ENCODE assay signal across 8 mouse cellular contexts in the genomic region with DNA sequence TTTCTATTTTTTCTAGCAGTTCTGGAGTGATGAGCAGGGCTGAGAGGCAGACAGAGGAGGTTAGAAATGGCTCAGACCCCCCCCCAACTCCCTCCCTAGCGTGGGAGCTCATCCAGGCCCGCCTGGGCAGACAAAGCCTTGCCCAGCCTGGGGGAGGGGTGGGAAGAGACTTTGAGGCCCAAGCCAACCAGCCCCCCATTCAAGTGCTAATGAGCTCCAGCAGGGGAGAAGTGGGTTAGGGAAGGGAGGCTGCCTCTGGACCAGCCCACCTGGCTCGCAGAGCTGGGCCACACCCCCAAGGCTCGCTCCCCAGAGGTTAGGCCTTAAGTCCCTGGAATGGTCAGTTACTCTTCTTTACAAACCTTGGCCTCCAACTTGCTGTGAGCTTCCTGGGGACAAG. TPM values are rescaled to one million over a fixed set of nuclear protein-coding genes. Genes with fewer than 3 reads are reported as not detected.
DNase-seq lines count a peak whose midpoint lies in the region; ATAC-seq lines count a peak whose summit lies in the region.

No protein-coding gene starts in this region.

- peak overlapping the region; percentile 39 for H3K9ac ChIP-seq in hindbrain, embryonic 16.5 days (ENCODE audit: low read depth, low read length)
- H3K9ac ChIP-seq in midbrain, embryonic 12.5 days (replicated peaks): peak overlapping the region; percentile 68

- H3K4me1 ChIP-seq in heart, embryonic 10.5 days: peaks cover 88% of the 10 kb centered on the region
- peaks cover 79% of the 10 kb centered on the region for H3K4me1 ChIP-seq in hindbrain, embryonic 16.5 days (ENCODE audit: control insufficient read depth, insufficient read depth, low read depth, low read length)
- H3K4me1 ChIP-seq in midbrain, embryonic 12.5 days: peaks cover 84% of the 10 kb centered on the region

- DNase-seq in heart, embryonic 10.5 days (ENCODE audit: low spot score): no peak
- DNase-seq in heart, postnatal 4 days: no peak
- peak; percentile 29 for DNase-seq in A20 (ENCODE audit: low read depth, low spot score)
- DNase-seq in embryo, embryonic 11 days: peak; percentile 91
- DNase-seq in adrenal gland, postnatal 36 days: no peak
- no peak for DNase-seq in spleen, postnatal 36 days (ENCODE audit: low spot score in 2 of 2)

- peak overlapping the region; percentile 33 for H3K4me3 ChIP-seq in heart, embryonic 10.5 days
- H3K4me3 ChIP-seq in hindbrain, embryonic 16.5 days (ENCODE audit: low read length): 0 out of 2 replicates have a peak overlapping the region, but pooled peaks have one; percentile 4
- peak overlapping the region; percentile 33 for H3K4me3 ChIP-seq in midbrain, embryonic 12.5 days

- WGBS in heart, embryonic 10.5 days: 6% methylated on average over 4 of the region's 4 CpGs
- WGBS in hindbrain, embryonic 16.5 days: 5% methylated on average over 4 of the region's 4 CpGs
- WGBS in midbrain, embryonic 12.5 days: 2% methylated on average over 4 of the region's 4 CpGs

- H3K9me3 ChIP-seq in heart, embryonic 10.5 days: no peaks in the 10 kb centered on the region
- no peaks in the 10 kb centered on the region for H3K9me3 ChIP-seq in hindbrain, embryonic 16.5 days (ENCODE audit: control insufficient read depth, low read length)
- no peaks in the 10 kb centered on the region for H3K9me3 ChIP-seq in midbrain, embryonic 12.5 days

- H3K27ac ChIP-seq in heart, embryonic 10.5 days: peak overlapping the region; percentile 83
- peak overlapping the region; percentile 90 for H3K27ac ChIP-seq in hindbrain, embryonic 16.5 days (ENCODE audit: low read depth, low read length)
- peak overlapping the region; percentile 99 for H3K27ac ChIP-seq in midbrain, embryonic 12.5 days (replicated peaks)

- peak; percentile 35 for ATAC-seq in hindbrain, embryonic 16.5 days
- peak; percentile 55 for ATAC-seq in midbrain, embryonic 12.5 days (ENCODE audit: low FRiP score, low read depth)

- H3K4me2 ChIP-seq in hindbrain, embryonic 16.5 days (ENCODE audit: low read length): peak overlapping the region; percentile 46
- H3K4me2 ChIP-seq in midbrain, embryonic 12.5 days (replicated peaks): peak overlapping the region; percentile 95

- no peaks in the 10 kb centered on the region for H3K27me3 ChIP-seq in heart, embryonic 10.5 days (ENCODE audit: insufficient read depth, poor library complexity, severe bottlenecking)
- H3K27me3 ChIP-seq in hindbrain, embryonic 16.5 days (replicated peaks; ENCODE audit: control insufficient read depth, insufficient read depth, low read length): no peaks in the 10 kb centered on the region
- no peaks in the 10 kb centered on the region for H3K27me3 ChIP-seq in midbrain, embryonic 12.5 days

- H3K36me3 ChIP-seq in heart, embryonic 10.5 days: peaks cover 28% of the 10 kb centered on the region
- H3K36me3 ChIP-seq in hindbrain, embryonic 16.5 days (ENCODE audit: control insufficient read depth, insufficient read depth, low read length): no peaks in the 10 kb centered on the region
- 0 out of 2 replicates have a peak, but pooled peaks cover 3% of the 10 kb centered on the region for H3K36me3 ChIP-seq in midbrain, embryonic 12.5 days

RNA-seq across cellular contexts. Expression of a gene that starts 4.6 kb away (rescaled TPM):
- 359 and 404 TPM in 2 replicates for polyA plus RNA-seq in heart, embryonic 10.5 days (2016; fragmentation: Nextera tagmentation; extraction: Ambion mirVana)
- total RNA-seq in heart, postnatal 4 days (2021): 100 to 1,000 TPM; 462 to 469 TPM
- polyA plus RNA-seq in hindbrain, embryonic 16.5 days (2015; fragmentation: Nextera tagmentation; extraction: Ambion mirVana): 302 and 317 TPM in 2 replicates
- polyA plus RNA-seq in midbrain, embryonic 12.5 days (2016; fragmentation: Nextera tagmentation; extraction: Ambion mirVana): 635 and 641 TPM in 2 replicates
- 100 to 1,000 TPM; 221 to 245 TPM for total RNA-seq in adrenal gland, postnatal 36 days (2021)

RNA-seq across cellular contexts. Expression of a gene that starts 21.5 kb away (rescaled TPM):
- 4.9 and 8.2 TPM in 2 replicates for polyA plus RNA-seq in heart, embryonic 10.5 days (2016; fragmentation: Nextera tagmentation; extraction: Ambion mirVana)
- total RNA-seq in heart, postnatal 4 days (2021): 10 to 100 TPM; 16.2 to 18.8 TPM
- polyA plus RNA-seq in hindbrain, embryonic 16.5 days (2015; fragmentation: Nextera tagmentation; extraction: Ambion mirVana): 5.6 and 7.0 TPM in 2 replicates
- 3.2 TPM in 2 replicates for polyA plus RNA-seq in midbrain, embryonic 12.5 days (2016; fragmentation: Nextera tagmentation; extraction: Ambion mirVana)
- 1 to 10 TPM; 4.6 to 8.4 TPM for total RNA-seq in adrenal gland, postnatal 36 days (2021)

RNA-seq across cellular contexts. Expression of a gene that starts 38.8 kb away (rescaled TPM):
- 4.2 and 4.5 TPM in 2 replicates for polyA plus RNA-seq in heart, embryonic 10.5 days (2016; fragmentation: Nextera tagmentation; extraction: Ambion mirVana)
- total RNA-seq in heart, postnatal 4 days (2021): 1 to 10 TPM; 8.0 to 8.1 TPM
- polyA plus RNA-seq in hindbrain, embryonic 16.5 days (2015; fragmentation: Nextera tagmentation; extraction: Ambion mirVana): 53.2 and 55.0 TPM in 2 replicates
- 13.9 and 14.8 TPM in 2 replicates for polyA plus RNA-seq in midbrain, embryonic 12.5 days (2016; fragmentation: Nextera tagmentation; extraction: Ambion mirVana)
- total RNA-seq in adrenal gland, postnatal 36 days (2021): 1 to 10 TPM in 1 of 2 experiments, under 1 TPM in 1; 0.30 to 1.0 TPM

RNA-seq across cellular contexts. Expression of a gene that starts 43.1 kb away (rescaled TPM):
- 58.0 and 62.8 TPM in 2 replicates for polyA plus RNA-seq in heart, embryonic 10.5 days (2016; fragmentation: Nextera tagmentation; extraction: Ambion mirVana)
- 10 to 100 TPM; 41.6 to 44.4 TPM for total RNA-seq in heart, postnatal 4 days (2021)
- polyA plus RNA-seq in hindbrain, embryonic 16.5 days (2015; fragmentation: Nextera tagmentation; extraction: Ambion mirVana): 13.5 and 16.9 TPM in 2 replicates
- polyA plus RNA-seq in midbrain, embryonic 12.5 days (2016; fragmentation: Nextera tagmentation; extraction: Ambion mirVana): 20.1 and 21.1 TPM in 2 replicates
- total RNA-seq in adrenal gland, postnatal 36 days (2021): 10 to 100 TPM; 37.8 to 43.1 TPM

RNA-seq across cellular contexts. Expression of a gene that starts 48.9 kb away (rescaled TPM):
- polyA plus RNA-seq in heart, embryonic 10.5 days (2016; fragmentation: Nextera tagmentation; extraction: Ambion mirVana): 1.2 and 3.2 TPM in 2 replicates
- not detected for total RNA-seq in heart, postnatal 4 days (2021)
- polyA plus RNA-seq in hindbrain, embryonic 16.5 days (2015; fragmentation: Nextera tagmentation; extraction: Ambion mirVana): 1.3 and 2.7 TPM in 2 replicates
- 1.9 and 2.7 TPM in 2 replicates for polyA plus RNA-seq in midbrain, embryonic 12.5 days (2016; fragmentation: Nextera tagmentation; extraction: Ambion mirVana)
- not detected for total RNA-seq in adrenal gland, postnatal 36 days (2021)

Comparison
In these comparisons a context has a peak if more than half of its experiments do, and no peak if none do; other contexts are left out.
1. DNase-seq: peak in A20 (single experiment) and embryo, embryonic 11 days (single experiment); none in heart, embryonic 10.5 days (single experiment), heart, postnatal 4 days (single experiment), adrenal gland, postnatal 36 days (0 of 2) and spleen, postnatal 36 days (0 of 2).
2. Peak in every context shown above with its lines, with median percentiles within 50 percentile points of each other: H3K27ac ChIP-seq and H3K4me3 ChIP-seq.